Mouse (Mus musculus): ENCODE results near the gene Uhrf2. TPM values are rescaled to one million over a fixed set of nuclear protein-coding genes. Genes with fewer than 3 reads are reported as not detected.

Gene Uhrf2
- polyA plus RNA-seq, 1 experiment: 91.2 TPM

DNA sequence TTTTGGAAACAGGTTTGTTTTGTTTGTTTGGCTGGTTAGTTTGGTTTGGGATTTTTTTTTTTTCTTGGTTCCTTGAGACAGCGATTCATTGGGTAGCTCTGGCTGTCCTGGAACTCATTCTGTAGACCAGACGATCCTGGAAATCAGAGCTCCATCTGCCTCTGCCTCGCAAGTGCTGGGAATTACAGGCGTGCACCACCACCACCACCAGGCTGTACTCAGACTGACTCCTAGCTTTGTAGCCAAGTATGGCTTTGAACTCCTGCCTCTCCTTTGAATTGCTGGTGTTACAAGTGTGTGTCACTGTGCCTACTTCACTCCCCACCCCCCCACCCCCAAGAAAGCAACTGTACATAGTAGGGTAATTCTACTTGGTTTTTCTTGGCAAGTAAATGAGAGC lies 86.9 kb downstream of the Uhrf2 start:
- no peak overlapping the region for H3K4me3 ChIP-seq (ENCODE audit: insufficient read depth, low read length)
- TF ChIP-seq POLR2A (IDR thresholded peaks at IDR 0.05; ENCODE audit: low read depth, low read length) (no peak), CTCF (IDR thresholded peaks at IDR 0.05; ENCODE audit: borderline replicate concordance, insufficient read depth, low read length) (no peak)
- no peak overlapping the region for H3K27ac ChIP-seq (ENCODE audit: insufficient read depth, low read length)
- peaks cover 4% of the 10 kb centered on the region; the same call in 1 of the 2 replicates for H3K4me1 ChIP-seq (ENCODE audit: control insufficient read depth, insufficient read depth, low read length)

DNA sequence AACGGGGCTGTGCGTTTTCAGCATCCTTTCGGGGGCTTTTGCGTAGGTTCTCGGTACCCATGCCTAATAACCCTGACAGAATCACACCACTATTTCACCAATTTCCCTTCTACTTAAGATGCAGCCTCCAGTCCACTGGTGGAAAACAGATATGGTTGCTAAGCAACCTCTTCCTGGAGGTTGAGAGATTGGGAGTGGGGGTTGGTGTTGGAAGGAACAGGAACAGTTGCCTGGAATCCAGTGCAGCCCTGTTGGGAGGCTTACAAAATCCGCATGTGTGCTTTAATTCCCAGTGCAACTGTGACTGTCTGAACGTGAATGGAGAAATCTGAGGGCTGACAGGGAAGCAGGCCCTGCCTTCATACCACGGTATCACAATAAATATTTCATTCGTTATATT lies 87.5 kb downstream of the Uhrf2 start:
- no peak overlapping the region for H3K27ac ChIP-seq (ENCODE audit: insufficient read depth, low read length)
- no peak overlapping the region for H3K4me3 ChIP-seq (ENCODE audit: insufficient read depth, low read length)
- peaks cover 4% of the 10 kb centered on the region; the same call in 1 of the 2 replicates for H3K4me1 ChIP-seq (ENCODE audit: control insufficient read depth, insufficient read depth, low read length)
- TF ChIP-seq POLR2A (IDR thresholded peaks at IDR 0.05; ENCODE audit: low read depth, low read length) (no peak), CTCF (IDR thresholded peaks at IDR 0.05; ENCODE audit: borderline replicate concordance, insufficient read depth, low read length) (no peak)

DNA sequence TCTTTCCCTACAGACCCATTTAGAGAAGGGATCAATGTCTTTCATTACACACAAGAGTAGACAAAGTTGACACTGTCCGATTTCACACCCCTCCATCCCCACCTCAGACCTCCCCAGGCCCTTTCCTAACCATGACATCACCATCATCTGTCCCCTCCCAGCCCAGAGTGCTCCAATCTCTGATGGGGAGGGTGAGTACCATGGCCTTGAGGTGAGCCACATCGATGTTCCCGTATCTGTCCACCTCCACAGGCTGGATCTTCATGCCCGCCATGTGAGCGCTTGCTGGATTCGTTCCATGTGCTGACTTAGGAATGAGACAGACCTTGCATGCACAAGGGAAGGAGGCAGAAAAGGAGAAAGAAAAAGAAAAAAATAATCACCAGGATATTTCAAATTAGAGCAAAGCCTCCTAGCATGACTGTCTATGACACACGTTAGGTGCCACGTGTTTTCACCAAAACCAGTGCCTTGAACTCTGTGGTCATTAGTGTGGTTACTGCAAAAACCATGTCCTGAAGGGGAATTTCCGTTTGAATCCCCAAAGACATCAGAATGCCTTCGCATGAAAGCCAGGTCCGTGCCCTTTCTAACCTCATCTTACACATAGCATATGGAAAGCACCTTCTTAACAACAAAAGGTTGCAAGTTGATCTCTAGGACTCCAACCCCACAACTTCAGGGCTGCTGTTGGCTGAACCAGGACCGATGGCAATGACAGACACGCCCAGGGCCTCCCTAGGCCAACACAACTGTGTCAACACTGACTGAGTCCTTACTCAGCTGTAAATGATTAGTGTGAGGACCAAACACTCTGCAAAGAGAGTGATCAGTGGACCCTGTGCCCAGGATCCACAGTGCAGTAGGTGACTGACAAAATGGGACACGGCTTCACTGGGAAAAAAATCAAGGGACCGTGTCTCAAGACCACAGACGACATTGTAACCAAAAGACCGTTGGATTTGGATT lies 88.3 kb downstream of the Uhrf2 start:
- Histone ChIP-seq H3K4me1 (ENCODE audit: control insufficient read depth, insufficient read depth, low read length) (no peaks in the 10 kb centered on the region), H3K4me3 (ENCODE audit: insufficient read depth, low read length) (no peak overlapping the region), H3K27ac (ENCODE audit: insufficient read depth, low read length) (no peak overlapping the region)
- TF ChIP-seq POLR2A (IDR thresholded peaks at IDR 0.05; ENCODE audit: low read depth, low read length) (no peak), CTCF (IDR thresholded peaks at IDR 0.05; ENCODE audit: borderline replicate concordance, insufficient read depth, low read length) (no peak)

DNA sequence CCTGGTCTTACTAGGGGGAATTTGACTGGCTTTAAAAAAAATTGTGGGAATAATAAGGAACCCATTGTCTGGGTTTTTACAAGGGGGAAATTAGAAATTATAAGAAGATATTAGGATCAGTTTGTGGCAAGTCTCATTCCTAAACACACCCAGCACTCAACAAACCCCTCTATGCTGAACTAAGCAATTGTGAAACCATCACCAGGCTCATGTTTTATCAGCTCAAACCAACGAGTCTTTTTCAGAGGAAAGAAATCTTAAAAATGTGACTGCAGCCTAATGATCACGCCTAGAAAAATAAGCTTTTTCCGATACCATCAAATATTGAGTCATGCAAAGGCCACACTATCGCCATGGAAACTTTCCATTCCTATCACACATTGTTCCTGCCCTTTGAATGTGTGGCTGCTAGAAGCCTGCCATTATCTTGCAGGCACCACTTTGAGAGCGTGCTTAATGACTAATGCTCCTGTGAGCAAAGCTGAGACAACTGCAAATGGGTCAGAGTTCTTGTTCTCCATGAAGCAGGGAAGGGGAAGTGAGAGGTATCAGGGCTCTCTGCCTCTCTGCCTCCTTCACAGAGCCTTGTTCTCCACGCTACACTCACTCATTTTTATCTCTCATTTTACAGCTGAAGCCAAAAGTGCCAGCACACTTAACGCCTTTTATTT lies 94.8 kb downstream of the Uhrf2 start:
- Histone ChIP-seq H3K4me3 (ENCODE audit: insufficient read depth, low read length) (no peak overlapping the region), H3K27ac (ENCODE audit: insufficient read depth, low read length) (peak overlapping the region; percentile 62), H3K4me1 (ENCODE audit: control insufficient read depth, insufficient read depth, low read length) (peaks cover 9% of the 10 kb centered on the region)
- TF ChIP-seq POLR2A (IDR thresholded peaks at IDR 0.05; ENCODE audit: low read depth, low read length): no peak
- TF ChIP-seq CTCF (IDR thresholded peaks at IDR 0.05; ENCODE audit: borderline replicate concordance, insufficient read depth, low read length): no peak

DNA sequence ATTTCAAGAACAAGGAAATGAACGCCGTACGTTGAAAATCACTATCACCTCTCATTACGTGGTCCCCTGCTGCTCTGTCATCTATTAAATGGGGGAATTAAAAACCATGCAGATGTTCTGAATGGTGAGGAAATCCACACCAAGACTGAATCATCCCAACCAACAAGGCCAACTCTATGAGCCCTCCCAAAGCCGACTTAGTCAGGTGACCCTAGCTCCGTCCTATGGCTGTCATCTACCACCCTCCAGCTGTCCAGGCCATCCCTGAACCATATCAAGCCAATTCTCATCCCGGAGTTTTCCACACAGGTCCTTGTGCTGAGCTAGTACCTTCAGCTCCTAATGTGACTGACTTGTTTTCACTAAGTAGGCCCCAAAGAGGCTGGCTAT lies 95.4 kb downstream of the Uhrf2 start:
- Histone ChIP-seq H3K4me1 (ENCODE audit: control insufficient read depth, insufficient read depth, low read length) (peaks cover 9% of the 10 kb centered on the region), H3K4me3 (ENCODE audit: insufficient read depth, low read length) (no peak overlapping the region), H3K27ac (ENCODE audit: insufficient read depth, low read length) (peak overlapping the region; percentile 62)
- TF ChIP-seq CTCF (IDR thresholded peaks at IDR 0.05; ENCODE audit: borderline replicate concordance, insufficient read depth, low read length) (no peak), POLR2A (IDR thresholded peaks at IDR 0.05; ENCODE audit: low read depth, low read length) (no peak)

DNA sequence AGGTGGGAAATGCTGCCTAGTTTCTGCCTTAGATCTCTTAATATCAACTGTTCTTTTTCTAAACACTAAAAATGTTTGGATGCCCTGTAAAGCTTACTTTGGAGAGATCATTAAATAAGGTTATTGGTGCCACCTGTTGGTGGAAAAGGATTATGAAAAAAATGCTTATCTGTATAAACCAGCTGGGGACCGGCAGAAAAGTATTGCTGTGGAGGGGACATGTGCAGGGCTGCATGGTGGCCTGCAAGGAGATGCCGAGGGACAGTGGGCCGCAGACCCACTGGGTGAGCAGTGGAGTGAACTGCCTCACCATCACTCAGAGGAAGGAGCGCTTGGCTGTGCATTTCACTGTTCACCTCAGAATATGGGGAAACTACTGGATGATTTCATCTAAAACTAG lies 97.9 kb downstream of the Uhrf2 start:
- TF ChIP-seq CTCF (IDR thresholded peaks at IDR 0.05; ENCODE audit: borderline replicate concordance, insufficient read depth, low read length): no peak
- TF ChIP-seq POLR2A (IDR thresholded peaks at IDR 0.05; ENCODE audit: low read depth, low read length): no peak
- peaks cover 9% of the 10 kb centered on the region for H3K4me1 ChIP-seq (ENCODE audit: control insufficient read depth, insufficient read depth, low read length)
- H3K27ac ChIP-seq (ENCODE audit: insufficient read depth, low read length): no peak overlapping the region
- H3K4me3 ChIP-seq (ENCODE audit: insufficient read depth, low read length): no peak overlapping the region

DNA sequence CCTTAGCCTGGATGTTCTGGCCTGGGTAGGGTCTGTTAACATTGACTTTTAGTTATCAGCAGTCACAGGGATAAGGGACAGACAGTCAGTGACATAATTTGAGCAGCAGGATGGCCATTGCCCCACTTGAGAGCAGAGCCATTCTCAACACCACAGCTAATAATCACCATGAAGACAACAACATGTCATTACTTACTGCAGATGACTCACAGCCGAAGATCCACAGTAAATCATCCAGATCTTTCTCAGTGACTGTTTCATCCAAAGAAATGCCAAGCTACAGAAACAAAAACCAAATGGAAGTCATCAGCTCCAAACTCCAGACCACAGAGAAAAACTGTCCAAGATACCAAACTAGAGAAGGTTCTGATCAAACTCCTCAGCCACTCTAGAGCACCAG lies 106.0 kb downstream of the Uhrf2 start:
- Histone ChIP-seq H3K4me3 (ENCODE audit: insufficient read depth, low read length) (no peak overlapping the region), H3K4me1 (ENCODE audit: control insufficient read depth, insufficient read depth, low read length) (no peaks in the 10 kb centered on the region), H3K27ac (ENCODE audit: insufficient read depth, low read length) (no peak overlapping the region)
- TF ChIP-seq POLR2A (IDR thresholded peaks at IDR 0.05; ENCODE audit: low read depth, low read length) (no peak), CTCF (IDR thresholded peaks at IDR 0.05; ENCODE audit: borderline replicate concordance, insufficient read depth, low read length) (no peak)

Other genes starting within 250 kb of the Uhrf2 start
- 23.7 and 31.2 TPM in 2 replicates for gene 9930021J03Rik, start 224.5 kb upstream of the Uhrf2 start, polyA plus RNA-seq (2011; ENCODE audit: insufficient read length, low read depth, missing spikeins)
- gene Ranbp6, start 217.5 kb upstream of the Uhrf2 start, polyA plus RNA-seq (2011; ENCODE audit: insufficient read length, low read depth, missing spikeins): 10.6 and 16.2 TPM in 2 replicates
- gene Il33, start 105.4 kb upstream of the Uhrf2 start, polyA plus RNA-seq (2011; ENCODE audit: insufficient read length, low read depth, missing spikeins): 1.1 and 11.3 TPM in 2 replicates
- gene Trpd52l3, start 26.7 kb upstream of the Uhrf2 start, polyA plus RNA-seq (2011; ENCODE audit: insufficient read length, low read depth, missing spikeins): not detected in 2 replicates
- gene Gldc, start 144.9 kb downstream of the Uhrf2 start, polyA plus RNA-seq (2011; ENCODE audit: insufficient read length, low read depth, missing spikeins): 0.13 and 0.63 TPM in 2 replicates
- gene Mbl2, start 202.4 kb downstream of the Uhrf2 start, polyA plus RNA-seq (2011; ENCODE audit: insufficient read length, low read depth, missing spikeins): not detected in 2 replicates